Mouse (Mus musculus) embryonic stem cell, embryonic (primary cell): ENCODE data around the gene Abcb4.

Experiments
- CTCF ChIA-PET, 4 experiments: fragments of 300-600 bp in 2 of 4; fragments of 350-600 bp in 2 of 4; sonication (Branson Sonifier 250); formaldehyde crosslinking; loops; one replicate each; lab custom pipeline; 2022; ENCODE audit warnings: inconsistent platforms in 2 of 4; lab: Charles Lee
- POLR2A ChIA-PET, 4 experiments: fragments of 300-600 bp in 2 of 4; fragments of 350-600 bp in 2 of 4; sonication (Branson Sonifier 250); formaldehyde crosslinking; loops; one replicate each; lab custom pipeline; 2022; ENCODE audit warnings: antibody characterized with exemption in 4 of 4, inconsistent platforms in 1 of 4; lab: Charles Lee

Abcb4 gene

GRCm38 (mm10) chr5:8894641-8895490 lies 1.3 kb downstream of the Abcb4 start:
- ChIA-PET CTCF (no interaction called here), POLR2A (interaction anchor here in 1 of 4 experiments (1.0 kb wide), 1 partner anchor 9 kb away, joined by 5 read pairs; no protein-coding TSS in a partner anchor)

- ChIA-PET POLR2A (interaction anchor here in 1 of 4 experiments (1.0 kb wide), 1 partner anchor 10 kb away, joined by 5 read pairs; no protein-coding TSS in a partner anchor), CTCF (interaction anchor here in 1 of 4 experiments (0.6 kb wide), 1 partner anchor 732 kb away, joined by 8 read pairs; no protein-coding TSS in a partner anchor)
Measured at GRCm38 (mm10) chr5:8896198-8896597, 2.7 kb downstream of the Abcb4 start.

- ChIA-PET POLR2A (interaction anchor here in 2 of 4 experiments (0.6 to 0.7 kb wide), 2 partner anchors 40 to 144 kb away, joined by 3 to 4 read pairs; no protein-coding TSS in a partner anchor), CTCF (no interaction called here)
Measured at GRCm38 (mm10) chr5:8898246-8898645, 4.7 kb downstream of the Abcb4 start.

- ChIA-PET POLR2A (no interaction called here), CTCF (no interaction called here)
Measured at GRCm38 (mm10) chr5:8901001-8901400, 7.5 kb downstream of the Abcb4 start.

GRCm38 (mm10) chr5:8902141-8902817 lies 8.8 kb downstream of the Abcb4 start:
- POLR2A ChIA-PET: interaction anchor here in 2 of 4 experiments (0.6 to 1.7 kb wide), 2 partner anchors 10 to 25 kb away, joined by 3 to 4 read pairs; no protein-coding TSS in a partner anchor
- CTCF ChIA-PET: no interaction called here

GRCm38 (mm10) chr5:8904539-8904938 lies 11.0 kb downstream of the Abcb4 start:
- POLR2A ChIA-PET: no interaction called here
- CTCF ChIA-PET: no interaction called here

GRCm38 (mm10) chr5:8911567-8912198 lies 18.2 kb downstream of the Abcb4 start:
- CTCF ChIA-PET: interaction anchor here in 2 of 4 experiments (0.7 to 1.0 kb wide), 2 partner anchors 18 to 118 kb away, joined by 3 to 11 read pairs; partner anchors contain the start of gene Abcb4 (in 1 of the 2)
- POLR2A ChIA-PET: no interaction called here

GRCm38 (mm10) chr5:8916400-8916799 lies 22.9 kb downstream of the Abcb4 start:
- POLR2A ChIA-PET: no interaction called here
- CTCF ChIA-PET: no interaction called here

- CTCF ChIA-PET: no interaction called here
Measured at GRCm38 (mm10) chr5:8917069-8917468, 23.6 kb downstream of the Abcb4 start.

GRCm38 (mm10) chr5:8928440-8928839 lies 34.9 kb downstream of the Abcb4 start:
- POLR2A ChIA-PET: no interaction called here
- CTCF ChIA-PET: no interaction called here

More at GRCm38 (mm10) chr5:8917069-8917468, 23.6 kb downstream of the Abcb4 start:
- POLR2A ChIA-PET: no interaction called here

- POLR2A ChIA-PET: no interaction called here
- CTCF ChIA-PET: no interaction called here
Measured at GRCm38 (mm10) chr5:8937965-8938364, 44.4 kb downstream of the Abcb4 start.

GRCm38 (mm10) chr5:8941266-8941665 lies 47.7 kb downstream of the Abcb4 start:
- CTCF ChIA-PET: interaction anchor here in 3 of 4 experiments (0.6 to 1.4 kb wide), 8 partner anchors 24 to 405 kb away, joined by 3 to 10 read pairs (median 3); no protein-coding TSS in a partner anchor
- POLR2A ChIA-PET: interaction anchor here in 2 of 4 experiments (0.5 to 1.3 kb wide), 2 partner anchors 56 to 460 kb away, joined by 3 read pairs; partner anchors contain the start of gene Crot (in 1 of the 2)

GRCm38 (mm10) chr5:8943836-8944235 lies 50.3 kb downstream of the Abcb4 start:
- CTCF ChIA-PET: interaction anchor here in 1 of 4 experiments (0.6 kb wide), 1 partner anchor 321 kb away, joined by 3 read pairs; no protein-coding TSS in a partner anchor
- POLR2A ChIA-PET: interaction anchor here in 1 of 4 experiments (0.9 kb wide), 1 partner anchor 191 kb away, joined by 3 read pairs; no protein-coding TSS in a partner anchor

GRCm38 (mm10) chr5:8947423-8948110 lies 54.0 kb downstream of the Abcb4 start:
- CTCF ChIA-PET: interaction anchor here in 1 of 4 experiments (0.6 kb wide), 1 partner anchor 34 kb away, joined by 3 read pairs; no protein-coding TSS in a partner anchor
- POLR2A ChIA-PET: no interaction called here

- CTCF ChIA-PET: no interaction called here
- POLR2A ChIA-PET: interaction anchor here in 1 of 4 experiments (1.2 kb wide), 1 partner anchor 81 kb away, joined by 3 read pairs; no protein-coding TSS in a partner anchor
Measured at GRCm38 (mm10) chr5:8953660-8954059, 60.1 kb downstream of the Abcb4 start.

GRCm38 (mm10) chr5:8955544-8955943 lies 62.0 kb downstream of the Abcb4 start:
- POLR2A ChIA-PET: interaction anchor here in 1 of 4 experiments (0.6 to 0.7 kb wide), 2 partner anchors 10 to 359 kb away, joined by 3 to 5 read pairs; no protein-coding TSS in a partner anchor
- CTCF ChIA-PET: no interaction called here

GRCm38 (mm10) chr5:8960534-8960933 lies 67.0 kb downstream of the Abcb4 start:
- CTCF ChIA-PET: no interaction called here
- POLR2A ChIA-PET: interaction anchor here in 2 of 4 experiments (0.9 to 1.6 kb wide), 4 partner anchors 11 to 36 kb away, joined by 3 to 7 read pairs (median 4); partner anchors contain the start of gene Crot (in 1 of the 2)

- ChIA-PET CTCF (no interaction called here), POLR2A (interaction anchor here in 2 of 4 experiments (0.8 to 1.5 kb wide), 3 partner anchors 14 to 148 kb away, joined by 3 to 4 read pairs (median 3); no protein-coding TSS in a partner anchor)
Measured at GRCm38 (mm10) chr5:8964487-8964886, 71.0 kb downstream of the Abcb4 start.
